Mouse (Mus musculus) ovary, adult 2 months (tissue): ENCODE measurements around the gene Spata33. TPM values are rescaled to one million over a fixed set of nuclear protein-coding genes. Genes with fewer than 3 reads are reported as not detected.

Experiments used
- polyA plus RNA-seq: library from polyadenylated mRNA; depleted of rRNA; stranded (reverse); fragments of >200 nt; gene quantifications from 2 replicates; pipeline ENCODE4 v1.2.3, GENCODE M21; 2012; rRNA removed

Spata33 gene
- polyA plus RNA-seq = 3.8 and 4.5 TPM in 2 replicates

GRCm38 (mm10) chr8:123212321-123213117 lies at the start of gene Spata33, which contains the start of gene Chmp1a:
Gene Spata33 (plus strand): TSS chr8:123212832.
Gene Chmp1a (minus strand): TSS chr8:123212763.

GRCm38 (mm10) chr8:123185566-123186409 lies 26.8 kb upstream of the Spata33 start, which contains the start of gene Dpep1:
Gene Dpep1 (plus strand): TSS chr8:123186242.

DNA sequence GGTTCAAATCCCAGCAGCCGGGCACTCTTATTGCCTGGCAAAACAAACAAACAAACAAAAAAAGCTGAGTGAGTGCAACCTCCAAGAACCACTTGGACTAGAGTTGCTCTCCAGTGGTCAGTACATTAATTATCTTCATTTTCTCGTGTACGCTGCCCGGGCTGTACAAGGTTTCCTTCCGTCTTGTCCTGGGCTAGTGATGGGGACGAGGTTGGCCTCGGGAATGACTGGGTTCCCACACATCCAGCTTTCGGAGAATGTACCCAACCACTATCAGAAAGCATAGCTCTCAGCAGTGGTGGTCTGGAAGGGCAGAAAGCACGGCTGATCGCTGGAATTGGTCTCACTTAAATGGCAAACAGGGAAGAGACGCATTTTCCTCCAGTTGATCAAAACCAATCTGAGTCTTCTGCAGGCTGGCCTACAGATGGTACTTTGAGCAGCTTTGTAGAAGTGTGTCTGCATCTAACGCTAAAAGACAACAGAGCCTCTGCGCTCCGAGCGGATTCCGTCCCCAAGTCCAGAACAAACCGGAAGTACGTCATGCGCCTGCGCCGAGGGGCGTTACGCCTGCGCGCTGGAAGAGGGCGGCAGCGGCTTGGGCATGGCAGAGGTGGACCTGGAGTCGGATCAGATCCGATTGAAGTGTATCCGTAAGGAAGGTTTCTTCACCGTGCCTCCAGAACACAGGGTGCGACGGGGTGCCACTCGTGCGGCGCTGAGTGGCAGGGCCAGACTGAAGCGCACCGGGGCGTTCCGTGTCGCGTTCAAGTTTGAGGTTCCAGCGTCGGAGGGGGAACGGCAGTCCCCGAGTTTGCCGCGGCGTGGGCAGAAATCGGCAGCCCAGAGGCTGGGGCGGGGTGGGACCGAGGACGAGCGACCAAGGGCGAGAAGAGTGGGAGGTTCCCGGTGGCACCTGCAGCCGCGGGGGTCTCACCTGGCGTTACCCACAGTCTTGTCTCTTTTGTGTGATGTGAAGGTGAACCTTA lies 11.9 kb downstream of the Spata33 start, which contains the start of gene Cdk10:
Cdk10 (plus strand) TSS at position 565 of the 989 bp plus-strand sequence.

GRCm38 (mm10) chr8:123235520-123236497 lies 23.2 kb downstream of the Spata33 start, which contains the start of gene Spata2l:
Gene Spata2l (minus strand): TSS chr8:123236233.

GRCm38 (mm10) chr8:123254099-123254885 lies 41.7 kb downstream of the Spata33 start, which contains the start of the genes Zfp276 and Vps9d1:
Gene Zfp276 (plus strand): TSS chr8:123254195.
Gene Vps9d1 (minus strand): TSS chr8:123254348.

Other genes with a start within 250 kb of the Spata33 start
- 76.3 and 146 TPM in 2 replicates for gene Ankrd11, start 170.6 kb upstream of the Spata33 start, polyA plus RNA-seq
- gene Spg7, start 149.9 kb upstream of the Spata33 start, polyA plus RNA-seq = 115 and 159 TPM in 2 replicates
- gene Rpl13, start 110.5 kb upstream of the Spata33 start, polyA plus RNA-seq = 5,283 and 5,699 TPM in 2 replicates
- gene Cpne7, start 95.5 kb upstream of the Spata33 start, polyA plus RNA-seq = 5.6 and 6.5 TPM in 2 replicates
- gene Sult5a1, start 54.5 kb upstream of the Spata33 start, polyA plus RNA-seq = 22.6 and 24.4 TPM in 2 replicates
- gene Dpep1, start 26.6 kb upstream of the Spata33 start, polyA plus RNA-seq = 24.5 and 33.1 TPM in 2 replicates
- 113 and 115 TPM in 2 replicates for gene Chmp1a, start 69 bp upstream of the Spata33 start, polyA plus RNA-seq
- gene Cdk10, start 12.0 kb downstream of the Spata33 start, polyA plus RNA-seq = 75.4 and 105 TPM in 2 replicates
- gene Spata2l, start 23.4 kb downstream of the Spata33 start, polyA plus RNA-seq = 21.3 and 22.9 TPM in 2 replicates
- 48.7 and 49.0 TPM in 2 replicates for gene Zfp276, start 41.4 kb downstream of the Spata33 start, polyA plus RNA-seq
- gene Vps9d1, start 41.5 kb downstream of the Spata33 start, polyA plus RNA-seq = 162 and 169 TPM in 2 replicates
- 30.3 and 45.1 TPM in 2 replicates for gene Fanca, start 105.7 kb downstream of the Spata33 start, polyA plus RNA-seq
- 6.3 and 7.2 TPM in 2 replicates for gene Spire2, start 119.9 kb downstream of the Spata33 start, polyA plus RNA-seq
- gene Tcf25, start 160.9 kb downstream of the Spata33 start, polyA plus RNA-seq = 167 and 216 TPM in 2 replicates
- gene Mc1r, start 194.3 kb downstream of the Spata33 start, polyA plus RNA-seq = 0.06 and 0.11 TPM in 2 replicates
- 49.4 and 66.3 TPM in 2 replicates for gene Tubb3, start 198.6 kb downstream of the Spata33 start, polyA plus RNA-seq
- gene Def8, start 210.7 kb downstream of the Spata33 start, polyA plus RNA-seq = 41.7 and 43.9 TPM in 2 replicates